In genomic region chr14:22493326-22493725, GRCm38 (mm10) we compare ENCODE assay signal across 18 mouse cellular contexts.
"Had no signal": no experiment of that assay in that cellular context is flagged by ENCODE, and none has a peak within 500 bp of the region (broad histone marks: within the 10 kb centered on the region; RNA-seq: fewer than 3 reads in every experiment).

No protein-coding gene starts in this region.

- H3K9ac ChIP-seq: lung, embryonic 14.5 days; midbrain, embryonic 12.5 days; neural tube, embryonic 13.5 days; neural tube, embryonic 15.5 days had no signal

- H3K4me2 ChIP-seq: lung, embryonic 14.5 days; midbrain, embryonic 12.5 days; neural tube, embryonic 13.5 days; neural tube, embryonic 15.5 days had no signal

- H3K36me3 ChIP-seq: midbrain, embryonic 10.5 days; midbrain, embryonic 12.5 days; neural tube, embryonic 13.5 days; neural tube, embryonic 15.5 days had no signal

- ATAC-seq: midbrain, embryonic 16.5 days had no signal

- H3K9me3 ChIP-seq: midbrain, embryonic 10.5 days; midbrain, embryonic 12.5 days; neural tube, embryonic 13.5 days; neural tube, embryonic 15.5 days had no signal

- H3K27me3 ChIP-seq: neural tube, embryonic 13.5 days; neural tube, embryonic 15.5 days had no signal

- DNase-seq: lung, embryonic 14.5 days; lung, postnatal 10 days; lung, postnatal 4 days; midbrain, embryonic 14.5 days; retina, postnatal 1 day; right cerebral cortex, adult 18-20 months; right cerebral cortex, postnatal 25 days; right cerebral cortex, postnatal 4 days; spleen, adult 18-20 months; thymus, adult 18-20 months; thymus, postnatal 14 days; thymus, postnatal 36 days had no signal

- H3K4me3 ChIP-seq: midbrain, embryonic 10.5 days; midbrain, embryonic 12.5 days; myocyte; neural tube, embryonic 13.5 days; neural tube, embryonic 15.5 days had no signal

- H3K27ac ChIP-seq: midbrain, embryonic 10.5 days; midbrain, embryonic 12.5 days; neural tube, embryonic 13.5 days; neural tube, embryonic 15.5 days had no signal
